Mouse (Mus musculus): ENCODE measurements around the gene C1qbp. TPM values are rescaled to one million over a fixed set of nuclear protein-coding genes. Genes with fewer than 3 reads are reported as not detected.

The C1qbp gene
- polyA plus RNA-seq, 1 experiment = 318 TPM

DNA sequence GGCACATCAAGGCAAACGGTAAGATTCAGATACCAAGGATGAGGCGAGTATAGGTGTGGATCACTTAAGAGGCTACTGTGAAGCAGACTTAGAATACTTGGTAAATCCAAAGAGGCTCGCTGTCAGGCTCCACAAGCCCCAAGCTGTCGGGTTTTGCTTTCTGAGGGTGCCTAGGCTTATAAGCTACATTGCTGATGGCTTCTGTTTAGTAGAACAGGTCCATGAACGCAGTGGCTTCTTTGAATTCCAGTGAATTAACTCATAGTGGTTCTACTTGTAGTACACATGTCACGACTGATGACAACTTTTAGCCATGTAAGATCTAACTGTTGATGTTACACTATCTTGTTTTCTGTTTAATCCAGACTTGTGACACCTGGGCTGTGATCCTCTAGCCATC lies 5.5 kb downstream of the C1qbp start:
- peaks cover 27% of the 10 kb centered on the region for H3K79me2 ChIP-seq (ENCODE audit: control insufficient read depth, insufficient read depth)
- H3K36me3 ChIP-seq (ENCODE audit: control insufficient read depth, insufficient read depth) = peaks cover 53% of the 10 kb centered on the region
- H3ac ChIP-seq (ENCODE audit: control insufficient read depth, insufficient read length) = no peak overlapping the region
- no peaks in the 10 kb centered on the region for H3K27me3 ChIP-seq (ENCODE audit: control insufficient read depth, insufficient read depth, insufficient read length)
- H3K4me3 ChIP-seq = no peak overlapping the region
- no peak for TF ChIP-seq POLR2A (IDR thresholded peaks at IDR 0.05; ENCODE audit: insufficient read length, low read depth)
- no peak for TF ChIP-seq TCF12 (IDR thresholded peaks at IDR 0.05; ENCODE audit: insufficient read depth, poor library complexity, severe bottlenecking)
- TF ChIP-seq MYOG (IDR thresholded peaks at IDR 0.05; ENCODE audit: control insufficient read depth in 1 of 3, insufficient read depth in 1 of 3, insufficient read length in 2 of 3, low read depth in 2 of 3) = no peak
- TF ChIP-seq MYOD1 (IDR thresholded peaks at IDR 0.05; ENCODE audit: control insufficient read depth in 1 of 3, insufficient read length in 2 of 3, low read depth in 2 of 3) = no peak
- TF ChIP-seq CEBPB (IDR thresholded peaks at IDR 0.05; ENCODE audit: insufficient read depth, poor library complexity, severe bottlenecking) = no peak
- no peak for TF ChIP-seq SRF (IDR thresholded peaks at IDR 0.05; ENCODE audit: control insufficient read depth, insufficient read length, low read depth)
- TF ChIP-seq USF1 (IDR thresholded peaks at IDR 0.05; ENCODE audit: low read depth) = no peak
- TF ChIP-seq E2F4 (IDR thresholded peaks at IDR 0.05; ENCODE audit: insufficient read depth) = no peak
- no peak overlapping the region for H3K4me2 ChIP-seq (ENCODE audit: low read depth)

DNA sequence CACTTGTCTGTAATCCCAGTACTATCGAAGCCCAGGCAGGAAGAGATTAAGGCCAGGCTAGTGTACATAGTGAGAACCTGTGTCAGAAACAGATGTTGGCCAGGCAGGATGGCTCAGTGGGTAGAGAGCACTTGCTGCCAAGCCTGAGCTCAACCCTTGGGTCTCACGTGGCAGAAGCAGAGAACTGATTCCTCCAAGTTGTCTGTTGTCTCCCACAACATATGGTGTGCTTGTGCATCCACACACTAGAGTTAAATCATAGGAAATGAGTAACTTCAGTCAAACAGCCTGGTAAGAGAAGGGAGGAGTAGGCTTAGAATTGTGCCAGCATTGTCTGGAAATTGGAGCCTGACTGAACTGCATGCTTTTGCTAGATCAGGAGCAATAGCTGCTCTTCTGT lies 7.6 kb downstream of the C1qbp start:
- H3K79me2 ChIP-seq (ENCODE audit: control insufficient read depth, insufficient read depth) = peaks cover 6% of the 10 kb centered on the region
- H3K4me2 ChIP-seq (ENCODE audit: low read depth) = no peak overlapping the region
- H3K36me3 ChIP-seq (ENCODE audit: control insufficient read depth, insufficient read depth) = peaks cover 48% of the 10 kb centered on the region
- H3K4me3 ChIP-seq = no peak overlapping the region
- no peak overlapping the region for H3ac ChIP-seq (ENCODE audit: control insufficient read depth, insufficient read length)
- no peaks in the 10 kb centered on the region for H3K27me3 ChIP-seq (ENCODE audit: control insufficient read depth, insufficient read depth, insufficient read length)
- no peak for TF ChIP-seq MYOD1 (IDR thresholded peaks at IDR 0.05; ENCODE audit: control insufficient read depth in 1 of 3, insufficient read length in 2 of 3, low read depth in 2 of 3)
- TF ChIP-seq CEBPB (IDR thresholded peaks at IDR 0.05; ENCODE audit: insufficient read depth, poor library complexity, severe bottlenecking) = no peak
- TF ChIP-seq MYOG (IDR thresholded peaks at IDR 0.05; ENCODE audit: control insufficient read depth in 1 of 3, insufficient read depth in 1 of 3, insufficient read length in 2 of 3, low read depth in 2 of 3) = no peak
- TF ChIP-seq SRF (IDR thresholded peaks at IDR 0.05; ENCODE audit: control insufficient read depth, insufficient read length, low read depth) = no peak
- TF ChIP-seq POLR2A (IDR thresholded peaks at IDR 0.05; ENCODE audit: insufficient read length, low read depth) = no peak
- TF ChIP-seq USF1 (IDR thresholded peaks at IDR 0.05; ENCODE audit: low read depth) = no peak
- no peak for TF ChIP-seq REST (IDR thresholded peaks at IDR 0.05; ENCODE audit: insufficient read depth, insufficient read length)
- TF ChIP-seq POLR2AphosphoS2 (IDR thresholded peaks at IDR 0.05; ENCODE audit: insufficient read length, low read depth) = no peak
- no peak for TF ChIP-seq MAX (IDR thresholded peaks at IDR 0.05; ENCODE audit: low read depth)
- no peak for TF ChIP-seq TCF12 (IDR thresholded peaks at IDR 0.05; ENCODE audit: insufficient read depth, poor library complexity, severe bottlenecking)
- no peak for TF ChIP-seq TCF3 (IDR thresholded peaks at IDR 0.05; ENCODE audit: insufficient read length, low read depth)
- no peak for TF ChIP-seq E2F4 (IDR thresholded peaks at IDR 0.05; ENCODE audit: insufficient read depth)

DNA sequence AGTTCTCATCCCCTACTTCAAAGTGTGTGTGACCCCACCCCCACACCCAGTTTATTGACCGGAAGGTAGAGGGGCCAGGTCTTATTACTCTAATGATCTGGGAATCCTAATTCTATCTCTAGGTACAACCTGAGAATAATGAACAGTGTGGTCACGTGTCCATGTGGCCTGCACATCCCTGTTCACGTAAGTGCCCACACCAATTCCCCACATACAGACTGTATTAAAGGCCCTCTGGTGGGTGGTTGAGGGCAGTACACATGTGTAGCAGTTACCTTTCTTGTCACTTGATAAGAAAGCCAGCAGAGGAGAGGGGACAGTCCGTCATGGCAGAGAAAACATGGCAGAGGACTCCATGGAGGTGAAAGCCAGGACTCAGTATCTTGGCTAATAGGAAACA lies 8.9 kb downstream of the C1qbp start:
- Histone ChIP-seq H3ac (ENCODE audit: control insufficient read depth, insufficient read length) (no peak overlapping the region), H3K4me2 (ENCODE audit: low read depth) (no peak overlapping the region), H3K27me3 (ENCODE audit: control insufficient read depth, insufficient read depth, insufficient read length) (no peaks in the 10 kb centered on the region), H3K79me2 (ENCODE audit: control insufficient read depth, insufficient read depth) (peaks cover 7% of the 10 kb centered on the region), H3K36me3 (ENCODE audit: control insufficient read depth, insufficient read depth) (peaks cover 36% of the 10 kb centered on the region), H3K4me3 (no peak overlapping the region)
- TF ChIP-seq MYOD1 (IDR thresholded peaks at IDR 0.05; ENCODE audit: control insufficient read depth in 1 of 3, insufficient read length in 2 of 3, low read depth in 2 of 3) = no peak
- TF ChIP-seq MYOG (IDR thresholded peaks at IDR 0.05; ENCODE audit: control insufficient read depth in 1 of 3, insufficient read depth in 1 of 3, insufficient read length in 2 of 3, low read depth in 2 of 3) = no peak
- no peak for TF ChIP-seq TCF12 (IDR thresholded peaks at IDR 0.05; ENCODE audit: insufficient read depth, poor library complexity, severe bottlenecking)
- no peak for TF ChIP-seq E2F4 (IDR thresholded peaks at IDR 0.05; ENCODE audit: insufficient read depth)
- no peak for TF ChIP-seq TCF3 (IDR thresholded peaks at IDR 0.05; ENCODE audit: insufficient read length, low read depth)
- no peak for TF ChIP-seq SRF (IDR thresholded peaks at IDR 0.05; ENCODE audit: control insufficient read depth, insufficient read length, low read depth)

DNA sequence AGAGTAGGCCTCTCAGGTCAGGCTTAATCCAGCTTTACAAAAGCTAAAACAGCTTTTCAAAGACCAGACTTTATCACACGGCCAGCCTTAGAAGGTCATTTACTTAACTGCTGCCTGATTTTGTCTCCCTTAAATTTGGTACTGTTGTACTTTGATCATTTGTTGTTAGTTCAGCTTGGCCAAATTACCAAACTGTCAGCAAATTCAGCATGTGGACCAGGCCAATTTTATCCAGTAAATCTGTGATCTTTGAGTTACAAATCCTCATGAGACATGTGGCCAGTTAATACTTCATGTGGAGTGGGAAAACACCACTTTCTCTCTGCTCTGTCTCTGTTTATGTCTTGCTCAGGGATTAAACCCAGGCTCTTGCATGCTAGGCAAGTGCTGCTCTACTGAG lies 10.2 kb downstream of the C1qbp start:
- Histone ChIP-seq H3K27me3 (ENCODE audit: control insufficient read depth, insufficient read depth, insufficient read length) (no peaks in the 10 kb centered on the region), H3K4me2 (ENCODE audit: low read depth) (no peak overlapping the region), H3ac (ENCODE audit: control insufficient read depth, insufficient read length) (no peak overlapping the region), H3K36me3 (ENCODE audit: control insufficient read depth, insufficient read depth) (peaks cover 22% of the 10 kb centered on the region), H3K79me2 (ENCODE audit: control insufficient read depth, insufficient read depth) (peaks cover 21% of the 10 kb centered on the region), H3K4me3 (no peak overlapping the region)
- TF ChIP-seq REST (IDR thresholded peaks at IDR 0.05; ENCODE audit: insufficient read depth, insufficient read length) = no peak
- TF ChIP-seq MAX (IDR thresholded peaks at IDR 0.05; ENCODE audit: low read depth) = no peak
- no peak for TF ChIP-seq MYOD1 (IDR thresholded peaks at IDR 0.05; ENCODE audit: control insufficient read depth in 1 of 3, insufficient read length in 2 of 3, low read depth in 2 of 3)
- TF ChIP-seq TCF12 (IDR thresholded peaks at IDR 0.05; ENCODE audit: insufficient read depth, poor library complexity, severe bottlenecking) = no peak
- TF ChIP-seq SRF (IDR thresholded peaks at IDR 0.05; ENCODE audit: control insufficient read depth, insufficient read length, low read depth) = no peak
- no peak for TF ChIP-seq CEBPB (IDR thresholded peaks at IDR 0.05; ENCODE audit: insufficient read depth, poor library complexity, severe bottlenecking)
- TF ChIP-seq POLR2AphosphoS2 (IDR thresholded peaks at IDR 0.05; ENCODE audit: insufficient read length, low read depth) = no peak
- TF ChIP-seq MYOG (IDR thresholded peaks at IDR 0.05; ENCODE audit: control insufficient read depth in 1 of 3, insufficient read depth in 1 of 3, insufficient read length in 2 of 3, low read depth in 2 of 3) = no peak
- no peak for TF ChIP-seq POLR2A (IDR thresholded peaks at IDR 0.05; ENCODE audit: insufficient read length, low read depth)
- TF ChIP-seq USF1 (IDR thresholded peaks at IDR 0.05; ENCODE audit: low read depth) = no peak

Measured in myocyte (in vitro differentiated cells).